Mouse (Mus musculus) cerebellum, adult 9-10 months (tissue): Measurements from ENCODE around the gene Gm28053.
"Not testable (repeated sequence)": the region's sequence is repeated elsewhere in the genome, so short reads cannot be mapped to it uniquely, and the experiment has no call there.

ENCODE experiments used
- DNase-seq: peaks from one replicate; pipeline ENCODE4 v3.0.0; 2022

Gm28053 gene

GRCm38 (mm10) chr6:48718455-48718854 lies at the start of gene Gm28053, which contains the start of gene Gimap7:
TSS of gene Gm28053 (plus strand) at chr6:48718607.
TSS of gene Gimap7 (plus strand) at chr6:48718621.
- DNase-seq = no peak

- DNase-seq = no peak
These were observed 48.9 kb upstream of the Gm28053 start for GRCm38 (mm10) chr6:48669446-48669969.

DNA sequence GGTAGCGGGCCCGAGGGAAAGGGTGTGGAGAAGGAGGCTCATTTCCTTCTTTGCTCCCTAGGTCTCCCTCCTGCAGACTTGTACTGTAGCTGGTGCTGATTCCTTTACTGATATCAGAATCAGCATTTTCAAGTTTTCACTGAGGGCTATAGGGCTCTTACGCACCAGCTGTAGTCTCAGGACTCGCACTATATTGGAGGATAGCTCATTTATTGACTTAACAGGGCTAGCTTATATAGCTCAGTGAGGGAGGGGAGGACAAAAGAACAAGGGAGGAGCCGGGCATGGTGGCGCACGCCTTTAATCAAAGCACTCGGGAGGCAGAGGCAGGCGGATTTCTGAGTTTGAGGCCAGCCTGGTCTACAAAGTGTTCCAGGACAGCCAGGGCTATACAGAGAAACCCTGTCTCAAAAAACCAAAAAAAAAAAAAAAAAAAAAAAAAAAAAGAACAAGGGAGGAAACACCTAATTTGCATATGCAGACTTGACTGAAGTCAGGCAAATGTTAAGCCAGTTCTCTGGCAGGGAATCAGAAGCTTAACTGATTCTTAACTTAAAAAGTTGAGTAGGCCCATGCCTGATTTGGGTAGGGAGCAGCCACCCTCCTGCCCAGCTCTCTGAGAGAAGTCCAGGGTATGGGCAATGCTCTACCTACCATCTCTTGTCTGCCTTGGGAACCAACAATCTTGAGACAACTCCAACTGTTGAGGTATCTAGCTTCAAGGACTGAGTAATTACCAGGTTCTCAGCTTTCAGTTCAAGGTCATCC lies 43.9 kb upstream of the Gm28053 start:
- no peak for DNase-seq

DNA sequence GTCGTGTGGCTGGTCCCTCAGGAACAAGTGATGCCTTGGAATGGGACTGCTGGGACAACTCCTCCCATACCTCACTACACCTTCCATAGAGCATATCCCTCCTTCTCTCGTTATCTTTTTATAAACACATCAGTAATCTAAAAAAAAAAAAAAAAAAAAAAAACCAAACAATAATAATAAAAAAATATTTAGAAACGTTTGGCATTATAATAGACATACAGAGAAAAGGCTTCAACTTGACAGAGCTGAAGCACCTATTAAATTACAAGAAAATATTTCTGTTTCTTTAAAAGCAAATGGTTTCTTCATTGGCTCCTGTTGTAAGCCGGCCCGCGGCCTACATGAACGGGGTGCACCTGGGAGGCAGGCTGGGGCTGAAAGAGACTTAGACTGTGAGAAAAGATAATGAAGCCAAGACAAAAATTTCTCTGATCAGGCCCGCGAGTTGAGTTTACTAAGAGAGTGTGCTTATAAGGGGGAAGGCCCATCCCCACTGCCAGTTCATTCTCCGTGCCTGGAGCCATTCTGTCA lies 42.9 kb upstream of the Gm28053 start:
- no peak for DNase-seq

GRCm38 (mm10) chr6:48675931-48676859 lies 42.2 kb upstream of the Gm28053 start, which contains the start of gene Gimap9:
TSS of gene Gimap9 (plus strand) at chr6:48676129.
- DNase-seq = no peak

- no peak for DNase-seq
These were observed 41.5 kb upstream of the Gm28053 start for GRCm38 (mm10) chr6:48676860-48677415.

- no peak for DNase-seq
These were observed 40.7 kb upstream of the Gm28053 start for GRCm38 (mm10) chr6:48677492-48678345.

GRCm38 (mm10) chr6:48678391-48678790 lies 40.0 kb upstream of the Gm28053 start:
- no peak for DNase-seq

GRCm38 (mm10) chr6:48679701-48680100 lies 38.7 kb upstream of the Gm28053 start:
- DNase-seq = no peak

GRCm38 (mm10) chr6:48680421-48680820 lies 38.0 kb upstream of the Gm28053 start:
- DNase-seq = no peak

DNA sequence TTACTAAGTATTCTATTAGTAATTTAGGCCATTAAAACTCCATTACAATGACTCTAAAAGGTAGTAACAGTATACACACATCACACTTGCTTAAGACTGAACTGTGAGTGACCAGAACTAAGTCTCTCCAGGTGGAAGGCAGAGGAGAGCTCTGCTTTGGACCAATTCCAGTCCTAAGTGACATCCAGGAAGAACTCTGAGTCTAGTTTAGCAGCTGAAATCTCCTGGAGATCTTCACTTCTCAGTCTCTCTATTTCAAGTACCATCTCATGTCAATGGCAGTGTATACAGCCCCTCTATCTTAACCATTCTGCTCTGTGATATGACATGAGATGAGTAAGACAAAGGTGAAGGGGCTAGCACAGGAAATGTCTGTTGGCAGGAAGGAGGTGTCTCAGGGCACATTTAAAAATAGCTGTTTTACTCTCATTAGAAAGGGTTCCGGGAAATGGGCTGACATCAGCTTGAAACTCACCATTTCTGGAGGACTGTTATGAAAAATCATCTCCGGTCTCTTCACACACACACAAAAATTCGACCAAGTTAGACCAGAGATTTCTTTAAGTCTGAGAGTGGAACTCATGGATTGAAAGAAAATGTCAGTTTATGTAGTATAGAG lies 36.8 kb upstream of the Gm28053 start:
- no peak for DNase-seq

GRCm38 (mm10) chr6:48682271-48682670 lies 36.1 kb upstream of the Gm28053 start:
- DNase-seq = no peak

- DNase-seq = not testable (repeated sequence)
These were observed 35.1 kb upstream of the Gm28053 start for GRCm38 (mm10) chr6:48683263-48683821.

GRCm38 (mm10) chr6:48684319-48684718 lies 34.1 kb upstream of the Gm28053 start, which contains the start of gene Gimap4:
TSS of gene Gimap4 (plus strand) at chr6:48684549.
- no peak for DNase-seq

GRCm38 (mm10) chr6:48684806-48685205 lies 33.6 kb upstream of the Gm28053 start:
- DNase-seq = no peak

DNA sequence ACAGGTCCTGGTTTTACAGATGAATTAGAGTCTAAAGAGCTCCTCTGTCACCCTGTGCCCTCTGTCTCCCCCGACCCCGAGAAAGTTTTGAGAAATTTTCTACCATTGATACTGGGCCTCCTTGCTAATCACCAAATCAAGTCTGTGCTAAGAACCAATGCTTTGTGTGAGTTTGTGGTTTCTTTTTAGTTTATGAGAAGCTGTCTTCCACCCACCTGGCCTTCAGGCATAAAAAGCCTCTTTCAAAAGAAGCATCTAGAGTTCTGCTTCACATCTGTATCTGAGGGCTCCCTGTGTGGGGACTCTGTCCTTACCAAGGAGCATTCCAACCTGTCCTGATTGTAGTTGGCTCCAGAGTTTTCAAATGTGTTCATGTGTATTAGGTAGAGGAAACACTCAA lies 33.2 kb upstream of the Gm28053 start:
- no peak for DNase-seq

DNA sequence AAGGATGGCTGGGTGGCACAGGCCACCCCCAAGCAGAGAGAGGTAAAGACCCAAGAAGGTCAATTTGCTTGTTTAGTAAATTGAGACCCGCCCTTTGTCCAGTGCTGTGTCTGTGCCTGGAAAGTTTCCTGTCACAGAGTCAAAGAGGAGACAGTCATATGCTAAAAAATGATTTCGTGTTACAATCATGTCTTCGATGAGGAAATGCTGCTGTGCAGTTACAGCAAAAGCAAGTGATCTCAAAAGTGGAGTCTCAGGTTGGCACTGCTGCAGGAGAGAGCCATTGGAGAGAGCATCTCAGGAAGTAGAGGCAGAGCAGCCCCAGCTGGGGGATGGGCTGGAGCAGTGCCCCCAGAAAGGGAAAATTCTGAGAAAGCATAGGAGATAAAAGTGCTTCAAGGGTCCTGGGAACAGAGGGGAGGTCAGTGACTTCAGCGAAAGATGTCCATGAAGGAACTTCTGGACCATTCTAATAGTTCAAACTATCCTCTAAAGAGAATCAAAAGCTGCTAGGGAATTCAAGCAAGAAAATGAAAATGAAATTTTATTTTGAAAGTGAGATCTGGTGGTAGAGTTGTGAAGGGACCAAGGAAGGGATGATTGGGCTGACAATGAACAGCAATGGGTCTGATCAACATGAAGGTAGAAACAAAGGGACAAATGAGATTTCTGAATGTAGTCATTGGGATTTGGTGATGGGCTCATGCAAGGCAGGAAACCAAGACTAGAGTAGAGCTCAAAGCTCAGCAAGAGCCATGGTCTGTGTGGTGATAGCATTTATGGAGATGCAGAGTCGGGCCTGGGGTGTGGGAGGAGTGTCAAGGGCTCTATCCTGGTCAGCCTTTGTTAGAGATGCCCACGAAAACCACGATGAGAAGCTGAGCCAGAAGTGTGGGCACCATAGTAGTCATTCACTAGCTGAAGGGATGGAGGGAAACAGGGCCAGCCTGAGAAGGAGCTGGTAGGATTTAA lies 32.4 kb upstream of the Gm28053 start:
- no peak for DNase-seq

DNA sequence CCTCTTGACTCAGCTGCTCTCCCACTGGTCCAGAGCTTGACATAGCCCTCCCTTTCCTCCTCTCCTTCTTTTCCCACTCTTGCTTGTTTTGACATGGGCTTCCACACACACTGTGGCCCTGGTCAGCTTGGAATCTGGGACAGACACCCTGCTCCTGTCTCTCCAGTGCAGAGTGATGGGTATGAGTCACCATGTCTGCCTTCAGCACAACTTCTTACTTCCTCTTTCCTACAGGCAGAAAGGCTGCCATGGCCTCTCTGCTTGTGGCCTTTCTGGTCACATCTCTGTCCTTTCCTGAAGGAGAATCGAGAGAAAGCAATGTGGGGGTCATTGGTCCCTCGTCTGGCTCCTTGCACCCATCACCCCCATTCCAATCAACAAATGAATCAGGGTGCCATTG lies 31.3 kb upstream of the Gm28053 start:
- no peak for DNase-seq

- no peak for DNase-seq
These were observed 29.1 kb upstream of the Gm28053 start for GRCm38 (mm10) chr6:48689320-48689719.

GRCm38 (mm10) chr6:48692962-48693361 lies 25.4 kb upstream of the Gm28053 start:
- DNase-seq = no peak
